Mouse (Mus musculus): ENCODE data around the gene Cirbp. TPM values are rescaled to one million over a fixed set of nuclear protein-coding genes. Genes with fewer than 3 reads are reported as not detected.
"Not testable (repeated sequence)": the region's sequence is repeated elsewhere in the genome, so short reads cannot be mapped to it uniquely, and the experiment has no call there.

Gene Cirbp
- total and polyA plus RNA-seq, 2 experiments from 2014 or later = 315 to 829 TPM

DNA sequence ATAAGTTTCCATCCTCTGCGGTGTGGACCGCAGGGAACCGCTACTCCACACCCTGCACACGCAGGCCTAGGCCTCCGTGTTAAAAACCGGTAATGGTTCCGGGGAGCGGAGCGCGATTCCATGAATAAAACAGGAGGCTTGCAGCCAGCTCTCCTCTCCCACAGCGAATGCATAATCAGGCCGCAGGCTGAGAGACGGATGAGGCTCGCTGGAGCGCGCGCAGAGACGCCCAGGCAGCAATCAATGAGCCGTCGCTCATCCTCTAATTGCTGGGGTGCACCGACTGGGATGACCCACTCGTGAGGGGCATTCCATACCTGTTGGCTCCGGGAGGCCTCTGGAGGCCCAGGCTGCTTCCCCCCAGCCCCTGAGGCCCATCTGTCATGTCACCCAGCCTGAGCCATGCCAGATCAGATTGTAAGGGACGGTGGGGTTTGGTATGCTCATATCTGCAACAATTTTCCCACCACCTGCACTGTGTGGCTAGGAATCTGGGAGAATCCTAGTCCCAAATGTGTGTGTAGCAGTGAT, 43.1 kb downstream of the Cirbp start:
- peaks cover 8% of the 10 kb centered on the region for H3K4me1 ChIP-seq (ENCODE audit: insufficient read depth, low read length)
- no peaks in the 10 kb centered on the region for H3K9me3 ChIP-seq (ENCODE audit: low read length)
- DNase-seq (ENCODE audit: low spot score) (peak; percentile 66), ATAC-seq (ENCODE audit: low FRiP score) (peak; percentile 32; the same call in 1 of the 2 replicates)
- H3K4me2 ChIP-seq (ENCODE audit: low read depth, low read length, poor library complexity, severe bottlenecking) = peak overlapping the region; percentile 20; the same call in 1 of the 2 replicates
- no peaks in the 10 kb centered on the region for H3K36me3 ChIP-seq (ENCODE audit: insufficient read depth, low read length)
- peak overlapping the region; percentile 44; the same call in 1 of the 2 replicates for H3K9ac ChIP-seq (replicated peaks; ENCODE audit: low read length, poor library complexity, severe bottlenecking)
- peak overlapping the region; percentile 72 for H3K27ac ChIP-seq (ENCODE audit: low read depth, low read length)
- TF ChIP-seq CTCF (IDR thresholded peaks at IDR 0.05) = no peak
- no peaks in the 10 kb centered on the region for H3K27me3 ChIP-seq (ENCODE audit: insufficient read depth, low read length)
- H3K4me3 ChIP-seq (ENCODE audit: low read depth, low read length) = no peak overlapping the region
- 5% methylated on average over 24 of the region's 24 CpGs for WGBS

DNA sequence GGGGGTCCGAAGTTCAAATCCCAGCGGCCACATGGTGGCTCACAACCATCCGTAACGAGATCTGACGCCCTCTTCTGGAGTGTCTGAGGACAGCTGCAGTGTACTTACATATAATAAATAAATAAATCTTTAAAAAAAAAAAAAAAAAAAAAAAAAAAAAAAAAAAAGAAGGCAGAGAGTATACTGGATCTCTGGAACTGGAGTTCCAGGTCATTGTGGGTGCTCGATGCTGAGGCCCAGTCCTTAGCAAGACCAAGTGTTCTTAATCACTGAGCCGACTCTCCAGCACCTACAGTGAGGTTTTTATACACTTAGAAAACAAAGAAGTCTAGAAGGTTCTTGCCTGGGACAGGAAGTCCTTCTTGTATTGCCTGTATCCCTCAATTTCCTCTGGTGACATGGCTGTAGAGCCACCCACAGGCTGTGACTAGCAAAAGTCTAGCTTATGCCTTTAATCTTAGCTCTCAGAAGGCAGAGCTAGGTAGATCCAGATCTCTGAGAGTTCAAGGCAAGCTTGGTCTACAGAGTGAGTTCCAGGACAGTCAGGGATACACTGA, 45.8 kb downstream of the Cirbp start:
- ATAC-seq (ENCODE audit: low FRiP score); H3K9ac ChIP-seq (replicated peaks; ENCODE audit: low read length, poor library complexity, severe bottlenecking); H3K27ac ChIP-seq (ENCODE audit: low read depth, low read length); H3K27me3 ChIP-seq (ENCODE audit: insufficient read depth, low read length); H3K4me2 ChIP-seq (ENCODE audit: low read depth, low read length, poor library complexity, severe bottlenecking); H3K36me3 ChIP-seq (ENCODE audit: insufficient read depth, low read length); H3K4me1 ChIP-seq (ENCODE audit: insufficient read depth, low read length); H3K4me3 ChIP-seq (ENCODE audit: low read depth, low read length); DNase-seq (ENCODE audit: low spot score); H3K9me3 ChIP-seq (ENCODE audit: low read length): not testable (repeated sequence)
- 78% methylated on average over 7 of the region's 7 CpGs for WGBS

DNA sequence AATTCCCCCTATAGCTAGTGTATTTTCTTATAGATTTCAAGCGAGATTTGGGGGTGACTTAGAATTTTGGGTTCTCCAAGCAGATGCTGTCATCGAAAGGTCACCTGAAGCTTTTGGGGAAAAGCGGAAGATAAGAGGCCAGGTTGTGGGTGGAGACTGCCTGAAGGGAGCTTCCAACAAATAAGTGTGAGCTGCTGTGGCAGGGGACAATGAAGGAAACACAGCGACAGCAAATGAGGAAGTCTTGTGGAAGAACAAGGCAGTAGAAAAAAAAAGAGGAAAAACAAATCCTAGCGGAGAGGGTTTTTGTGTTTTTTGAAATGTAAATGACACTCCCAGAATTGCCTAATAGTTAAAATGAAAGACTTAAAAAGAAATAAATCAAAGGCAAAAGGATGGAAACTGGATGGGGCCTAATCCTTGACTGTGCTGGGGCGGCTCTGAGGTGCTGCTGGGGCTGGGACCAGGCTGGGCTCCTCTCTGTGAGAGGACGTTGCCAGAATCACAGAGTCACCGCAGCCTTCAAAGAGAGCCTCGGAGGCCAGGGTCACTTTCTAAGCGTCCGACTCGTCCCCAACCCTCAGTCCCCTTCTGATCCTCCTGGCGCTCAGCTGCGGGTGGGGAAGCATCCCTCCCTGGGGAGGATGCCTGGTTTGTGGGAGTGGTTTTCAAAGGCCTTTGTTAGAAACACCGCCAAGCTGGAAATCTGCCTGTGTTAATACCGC, 49.4 kb downstream of the Cirbp start:
- WGBS = 17% methylated on average over 16 of the region's 16 CpGs
- no peaks in the 10 kb centered on the region for H3K9me3 ChIP-seq (ENCODE audit: low read length)
- H3K36me3 ChIP-seq (ENCODE audit: insufficient read depth, low read length) = no peaks in the 10 kb centered on the region
- no peak for TF ChIP-seq CTCF (IDR thresholded peaks at IDR 0.05)
- DNase-seq (ENCODE audit: low spot score) (no peak), ATAC-seq (ENCODE audit: low FRiP score) (no peak)
- peak overlapping the region; percentile 39; the same call in 1 of the 2 replicates for H3K27ac ChIP-seq (ENCODE audit: low read depth, low read length)
- no peaks in the 10 kb centered on the region for H3K4me1 ChIP-seq (ENCODE audit: insufficient read depth, low read length)
- no peak overlapping the region for H3K4me3 ChIP-seq (ENCODE audit: low read depth, low read length)
- no peak overlapping the region for H3K9ac ChIP-seq (replicated peaks; ENCODE audit: low read length, poor library complexity, severe bottlenecking)
- H3K27me3 ChIP-seq (ENCODE audit: insufficient read depth, low read length) = no peaks in the 10 kb centered on the region
- no peak overlapping the region for H3K4me2 ChIP-seq (ENCODE audit: low read depth, low read length, poor library complexity, severe bottlenecking)

DNA sequence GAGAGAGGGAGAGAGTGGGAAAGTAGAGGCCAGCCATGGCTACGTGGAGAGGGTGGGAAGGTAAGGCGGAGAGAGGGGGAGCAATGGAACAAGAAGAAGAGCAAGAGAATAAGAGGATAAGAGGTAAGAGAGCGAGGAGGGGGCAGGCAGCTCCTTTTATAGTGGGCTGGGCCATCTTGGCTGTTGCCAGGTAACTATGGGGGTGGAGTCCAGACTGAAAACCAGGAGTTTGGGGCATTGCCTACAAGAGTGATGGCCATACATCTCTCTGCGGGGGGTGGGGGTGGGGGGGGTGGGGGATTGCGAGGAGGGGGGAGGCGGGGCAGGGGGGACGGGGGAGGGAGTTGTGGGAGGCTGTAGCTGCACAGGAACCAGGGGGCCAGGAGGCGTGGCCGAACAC, 54.9 kb downstream of the Cirbp start:
- Histone ChIP-seq H3K4me3 (ENCODE audit: low read depth, low read length) (no peak overlapping the region), H3K36me3 (ENCODE audit: insufficient read depth, low read length) (no peaks in the 10 kb centered on the region), H3K27me3 (ENCODE audit: insufficient read depth, low read length) (no peaks in the 10 kb centered on the region), H3K9ac (replicated peaks; ENCODE audit: low read length, poor library complexity, severe bottlenecking) (no peak overlapping the region), H3K9me3 (ENCODE audit: low read length) (no peaks in the 10 kb centered on the region), H3K27ac (ENCODE audit: low read depth, low read length) (no peak overlapping the region), H3K4me1 (ENCODE audit: insufficient read depth, low read length) (no peaks in the 10 kb centered on the region), H3K4me2 (ENCODE audit: low read depth, low read length, poor library complexity, severe bottlenecking) (no peak overlapping the region)
- WGBS = 33% methylated on average over 8 of the region's 9 CpGs
- TF ChIP-seq CTCF (IDR thresholded peaks at IDR 0.05) = no peak
- ATAC-seq (ENCODE audit: low FRiP score) = no peak
- no peak for DNase-seq (ENCODE audit: low spot score)

Other genes with a start within 250 kb of the Cirbp start
Only the 30 nearest of the 32 such genes appear.
- 9.0 and 9.5 TPM in 2 replicates for gene Arid3a, start 238.9 kb upstream of the Cirbp start, total RNA-seq (2014; rRNA removed)
- 3.1 and 3.3 TPM in 2 replicates for gene Arid3a, start 238.9 kb upstream of the Cirbp start, polyA plus RNA-seq (2015; fragmentation: Nextera tagmentation; extraction: Ambion mirVana)
- 72.6 and 87.6 TPM in 2 replicates for gene Wdr18, start 205.8 kb upstream of the Cirbp start, total RNA-seq (2014; rRNA removed)
- gene Wdr18, start 205.8 kb upstream of the Cirbp start, polyA plus RNA-seq (2015; fragmentation: Nextera tagmentation; extraction: Ambion mirVana) = 102 and 116 TPM in 2 replicates
- 0.42 and 2.2 TPM in 2 replicates for gene Grin3b, start 195.3 kb upstream of the Cirbp start, total RNA-seq (2014; rRNA removed)
- 0.11 and 0.21 TPM in 2 replicates for gene Grin3b, start 195.3 kb upstream of the Cirbp start, polyA plus RNA-seq (2015; fragmentation: Nextera tagmentation; extraction: Ambion mirVana)
- gene Tmem259, start 181.7 kb upstream of the Cirbp start, total RNA-seq (2014; rRNA removed) = 134 and 172 TPM in 2 replicates
- gene Tmem259, start 181.7 kb upstream of the Cirbp start, polyA plus RNA-seq (2015; fragmentation: Nextera tagmentation; extraction: Ambion mirVana) = 26.2 and 29.3 TPM in 2 replicates
- gene Cnn2, start 177.4 kb upstream of the Cirbp start, total RNA-seq (2014; rRNA removed) = 14.8 and 19.5 TPM in 2 replicates
- gene Cnn2, start 177.4 kb upstream of the Cirbp start, polyA plus RNA-seq (2015; fragmentation: Nextera tagmentation; extraction: Ambion mirVana) = 12.6 and 12.8 TPM in 2 replicates
- gene Abca7, start 169.5 kb upstream of the Cirbp start, total RNA-seq (2014; rRNA removed) = 9.3 TPM in 2 replicates
- gene Abca7, start 169.5 kb upstream of the Cirbp start, polyA plus RNA-seq (2015; fragmentation: Nextera tagmentation; extraction: Ambion mirVana) = 1.7 and 1.9 TPM in 2 replicates
- 1.7 and 2.4 TPM in 2 replicates for gene Arhgap45, start 149.3 kb upstream of the Cirbp start, total RNA-seq (2014; rRNA removed)
- gene Arhgap45, start 149.3 kb upstream of the Cirbp start, polyA plus RNA-seq (2015; fragmentation: Nextera tagmentation; extraction: Ambion mirVana) = 1.2 and 1.6 TPM in 2 replicates
- 66.4 and 76.0 TPM in 2 replicates for gene Polr2e, start 126.2 kb upstream of the Cirbp start, total RNA-seq (2014; rRNA removed)
- gene Polr2e, start 126.2 kb upstream of the Cirbp start, polyA plus RNA-seq (2015; fragmentation: Nextera tagmentation; extraction: Ambion mirVana) = 126 and 135 TPM in 2 replicates
- 350 TPM in 2 replicates for gene Gpx4, start 118.8 kb upstream of the Cirbp start, total RNA-seq (2014; rRNA removed)
- 635 and 741 TPM in 2 replicates for gene Gpx4, start 118.8 kb upstream of the Cirbp start, polyA plus RNA-seq (2015; fragmentation: Nextera tagmentation; extraction: Ambion mirVana)
- 24.3 TPM in 2 replicates for gene Sbno2, start 60.4 kb upstream of the Cirbp start, total RNA-seq (2014; rRNA removed)
- 7.6 TPM in 2 replicates for gene Sbno2, start 60.4 kb upstream of the Cirbp start, polyA plus RNA-seq (2015; fragmentation: Nextera tagmentation; extraction: Ambion mirVana)
- 84.0 and 97.3 TPM in 2 replicates for gene Stk11, start 50.2 kb upstream of the Cirbp start, total RNA-seq (2014; rRNA removed)
- 12.3 and 12.4 TPM in 2 replicates for gene Stk11, start 50.2 kb upstream of the Cirbp start, polyA plus RNA-seq (2015; fragmentation: Nextera tagmentation; extraction: Ambion mirVana)
- 231 and 259 TPM in 2 replicates for gene Atp5d, start 27.4 kb upstream of the Cirbp start, total RNA-seq (2014; rRNA removed)
- 607 and 661 TPM in 2 replicates for gene Atp5d, start 27.4 kb upstream of the Cirbp start, polyA plus RNA-seq (2015; fragmentation: Nextera tagmentation; extraction: Ambion mirVana)
- 273 and 276 TPM in 2 replicates for gene Cbarp, start 25.1 kb upstream of the Cirbp start, total RNA-seq (2014; rRNA removed)
- 120 and 121 TPM in 2 replicates for gene Cbarp, start 25.1 kb upstream of the Cirbp start, polyA plus RNA-seq (2015; fragmentation: Nextera tagmentation; extraction: Ambion mirVana)
- 114 and 143 TPM in 2 replicates for gene Midn, start 17.7 kb upstream of the Cirbp start, total RNA-seq (2014; rRNA removed)
- 16.3 and 17.2 TPM in 2 replicates for gene Midn, start 17.7 kb upstream of the Cirbp start, polyA plus RNA-seq (2015; fragmentation: Nextera tagmentation; extraction: Ambion mirVana)
- 2.3 and 2.8 TPM in 2 replicates for gene 1600002K03Rik, start 7.0 kb downstream of the Cirbp start, total RNA-seq (2014; rRNA removed)
- gene 1600002K03Rik, start 7.0 kb downstream of the Cirbp start, polyA plus RNA-seq (2015; fragmentation: Nextera tagmentation; extraction: Ambion mirVana) = 4.1 and 5.3 TPM in 2 replicates
- gene Efna2, start 13.5 kb downstream of the Cirbp start, total RNA-seq (2014; rRNA removed) = 45.1 and 51.1 TPM in 2 replicates
- 52.1 and 58.4 TPM in 2 replicates for gene Efna2, start 13.5 kb downstream of the Cirbp start, polyA plus RNA-seq (2015; fragmentation: Nextera tagmentation; extraction: Ambion mirVana)
- gene Mum1, start 60.4 kb downstream of the Cirbp start, total RNA-seq (2014; rRNA removed) = 45.1 and 60.9 TPM in 2 replicates
- 42.4 and 49.6 TPM in 2 replicates for gene Mum1, start 60.4 kb downstream of the Cirbp start, polyA plus RNA-seq (2015; fragmentation: Nextera tagmentation; extraction: Ambion mirVana)
- gene Ndufs7, start 83.1 kb downstream of the Cirbp start, total RNA-seq (2014; rRNA removed) = 193 and 201 TPM in 2 replicates
- 358 and 388 TPM in 2 replicates for gene Ndufs7, start 83.1 kb downstream of the Cirbp start, polyA plus RNA-seq (2015; fragmentation: Nextera tagmentation; extraction: Ambion mirVana)
- gene Gamt, start 95.0 kb downstream of the Cirbp start, total RNA-seq (2014; rRNA removed) = 12.5 and 14.3 TPM in 2 replicates
- 16.8 and 19.6 TPM in 2 replicates for gene Gamt, start 95.0 kb downstream of the Cirbp start, polyA plus RNA-seq (2015; fragmentation: Nextera tagmentation; extraction: Ambion mirVana)
- 107 and 109 TPM in 2 replicates for gene Dazap1, start 95.5 kb downstream of the Cirbp start, total RNA-seq (2014; rRNA removed)
- 34.2 and 34.5 TPM in 2 replicates for gene Dazap1, start 95.5 kb downstream of the Cirbp start, polyA plus RNA-seq (2015; fragmentation: Nextera tagmentation; extraction: Ambion mirVana)
- 971 and 1,162 TPM in 2 replicates for gene Rps15, start 126.5 kb downstream of the Cirbp start, total RNA-seq (2014; rRNA removed)
- gene Rps15, start 126.5 kb downstream of the Cirbp start, polyA plus RNA-seq (2015; fragmentation: Nextera tagmentation; extraction: Ambion mirVana) = 633 and 645 TPM in 2 replicates
- gene Apc2, start 130.0 kb downstream of the Cirbp start, total RNA-seq (2014; rRNA removed) = 370 and 395 TPM in 2 replicates
- 95.3 and 110 TPM in 2 replicates for gene Apc2, start 130.0 kb downstream of the Cirbp start, polyA plus RNA-seq (2015; fragmentation: Nextera tagmentation; extraction: Ambion mirVana)
- 15.6 and 23.1 TPM in 2 replicates for gene 2310011J03Rik, start 154.6 kb downstream of the Cirbp start, total RNA-seq (2014; rRNA removed)
- 26.5 and 29.6 TPM in 2 replicates for gene 2310011J03Rik, start 154.6 kb downstream of the Cirbp start, polyA plus RNA-seq (2015; fragmentation: Nextera tagmentation; extraction: Ambion mirVana)
- gene Pcsk4, start 163.5 kb downstream of the Cirbp start, total RNA-seq (2014; rRNA removed) = 5.2 and 7.5 TPM in 2 replicates
- gene Pcsk4, start 163.5 kb downstream of the Cirbp start, polyA plus RNA-seq (2015; fragmentation: Nextera tagmentation; extraction: Ambion mirVana) = 12.6 and 14.6 TPM in 2 replicates
- 3.8 and 5.3 TPM in 2 replicates for gene Reep6, start 164.0 kb downstream of the Cirbp start, total RNA-seq (2014; rRNA removed)
- gene Reep6, start 164.0 kb downstream of the Cirbp start, polyA plus RNA-seq (2015; fragmentation: Nextera tagmentation; extraction: Ambion mirVana) = 7.0 and 7.8 TPM in 2 replicates
- gene Adamtsl5, start 182.4 kb downstream of the Cirbp start, total RNA-seq (2014; rRNA removed) = 0.71 and 0.77 TPM in 2 replicates
- gene Adamtsl5, start 182.4 kb downstream of the Cirbp start, polyA plus RNA-seq (2015; fragmentation: Nextera tagmentation; extraction: Ambion mirVana) = 0.62 and 0.71 TPM in 2 replicates
- 17.5 and 23.1 TPM in 2 replicates for gene Plk5, start 190.5 kb downstream of the Cirbp start, total RNA-seq (2014; rRNA removed)
- gene Plk5, start 190.5 kb downstream of the Cirbp start, polyA plus RNA-seq (2015; fragmentation: Nextera tagmentation; extraction: Ambion mirVana) = 12.5 and 12.8 TPM in 2 replicates
- 118 and 147 TPM in 2 replicates for gene Mex3d, start 221.7 kb downstream of the Cirbp start, total RNA-seq (2014; rRNA removed)
- gene Mex3d, start 221.7 kb downstream of the Cirbp start, polyA plus RNA-seq (2015; fragmentation: Nextera tagmentation; extraction: Ambion mirVana) = 12.5 and 13.9 TPM in 2 replicates
- 30.4 and 47.0 TPM in 2 replicates for gene Mbd3, start 233.6 kb downstream of the Cirbp start, total RNA-seq (2014; rRNA removed)
- 154 and 157 TPM in 2 replicates for gene Mbd3, start 233.6 kb downstream of the Cirbp start, polyA plus RNA-seq (2015; fragmentation: Nextera tagmentation; extraction: Ambion mirVana)
- gene Uqcr11, start 240.8 kb downstream of the Cirbp start, total RNA-seq (2014; rRNA removed) = 295 and 379 TPM in 2 replicates
- 638 and 795 TPM in 2 replicates for gene Uqcr11, start 240.8 kb downstream of the Cirbp start, polyA plus RNA-seq (2015; fragmentation: Nextera tagmentation; extraction: Ambion mirVana)